Mouse (Mus musculus) c-Kit-negative CD71-positive TER-119-positive erythroid progenitor cells, embryonic 14.5 days (primary cell): ENCODE measurements around the gene Rngtt.
"Not testable (repeated sequence)": the region's sequence is repeated elsewhere in the genome, so short reads cannot be mapped to it uniquely, and the experiment has no call there.

ENCODE experiments used
- DNase-seq: peaks from one replicate; pipeline ENCODE4 v3.0.0-alpha.2; 2013; ENCODE audit warnings: low read depth, low spot score

Gene Rngtt

GRCm38 (mm10) chr4:33309764-33310757, at the start of gene Rngtt:
TSS of gene Rngtt (plus strand) at chr4:33310311.
- DNase-seq = peak; percentile 99

DNA sequence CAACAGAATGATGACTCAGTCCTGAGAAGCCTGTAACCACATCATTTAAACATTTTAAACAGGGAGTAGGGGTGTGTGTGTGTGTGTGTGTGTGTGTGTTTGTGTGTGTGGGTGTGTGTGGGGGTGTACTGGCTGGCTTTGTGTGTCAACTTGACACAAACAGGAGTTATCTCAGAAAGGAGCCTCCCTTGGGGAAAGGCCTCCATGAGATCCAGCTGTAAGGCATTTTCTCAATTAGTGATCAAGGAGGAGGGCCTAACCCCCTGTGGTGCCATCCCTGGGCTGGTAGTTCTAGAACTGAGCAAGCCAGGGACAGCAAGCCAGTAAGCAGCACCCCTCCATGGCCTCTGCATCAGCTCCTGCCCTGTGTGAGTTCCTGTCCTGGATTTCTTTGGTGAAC, 49.8 kb upstream of the Rngtt start:
- DNase-seq = no peak

- no peak for DNase-seq
Measured at GRCm38 (mm10) chr4:33261311-33261753, 48.8 kb upstream of the Rngtt start.

DNA sequence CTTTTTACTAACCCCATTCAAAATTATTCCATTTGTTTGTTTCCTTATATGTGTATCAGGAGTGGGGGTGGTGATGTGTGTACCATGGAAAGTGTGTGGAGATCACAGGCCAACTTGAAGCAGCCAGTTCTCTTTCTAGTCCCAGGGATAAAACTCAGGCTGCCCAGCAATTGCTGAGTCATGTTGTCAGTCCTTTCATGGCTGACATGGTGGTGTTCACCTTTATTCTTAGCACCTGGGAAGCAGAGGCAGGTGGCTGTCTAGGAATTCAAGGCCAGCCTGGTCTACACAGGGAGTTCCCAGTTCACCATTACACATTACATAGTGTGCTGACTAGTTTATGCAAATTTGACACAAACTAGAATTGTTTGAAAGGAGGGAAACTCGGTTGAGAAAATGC, 47.2 kb upstream of the Rngtt start:
- no peak for DNase-seq

DNA sequence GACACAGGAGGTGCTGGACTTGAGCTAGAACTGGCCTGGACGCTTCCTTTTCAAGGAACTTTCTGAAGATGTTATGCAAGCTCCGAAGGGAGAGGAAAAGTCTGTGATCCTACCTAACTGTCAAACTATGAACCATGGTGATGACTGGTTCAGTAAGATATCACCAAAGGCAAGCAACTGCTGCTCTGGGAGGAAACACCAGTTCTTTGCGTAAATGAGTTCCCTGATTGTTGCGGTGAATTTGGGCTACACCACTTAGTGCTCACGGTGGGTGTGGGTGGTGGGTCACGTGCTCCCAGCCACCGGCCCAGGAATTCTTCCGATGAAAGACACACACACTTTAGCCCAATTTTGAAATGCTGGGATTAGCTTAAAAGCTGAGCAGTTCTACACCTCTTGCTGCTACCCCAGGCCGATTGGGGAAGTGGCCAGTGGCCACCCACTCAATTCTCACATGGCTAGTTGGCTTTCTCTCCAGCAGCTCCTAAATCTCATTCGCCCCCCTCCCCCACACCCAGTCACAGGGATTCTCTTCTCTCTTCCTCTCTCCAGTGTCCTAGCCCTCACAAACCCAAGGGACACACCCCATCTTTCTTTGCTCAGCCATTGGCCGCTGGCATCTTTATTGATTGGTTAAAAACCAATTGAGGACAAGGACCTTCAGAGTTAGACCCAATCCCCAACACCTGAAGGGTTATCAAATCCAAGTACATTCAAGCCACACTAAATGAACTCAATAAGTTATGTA, 45.0 kb upstream of the Rngtt start:
- no peak for DNase-seq

DNA sequence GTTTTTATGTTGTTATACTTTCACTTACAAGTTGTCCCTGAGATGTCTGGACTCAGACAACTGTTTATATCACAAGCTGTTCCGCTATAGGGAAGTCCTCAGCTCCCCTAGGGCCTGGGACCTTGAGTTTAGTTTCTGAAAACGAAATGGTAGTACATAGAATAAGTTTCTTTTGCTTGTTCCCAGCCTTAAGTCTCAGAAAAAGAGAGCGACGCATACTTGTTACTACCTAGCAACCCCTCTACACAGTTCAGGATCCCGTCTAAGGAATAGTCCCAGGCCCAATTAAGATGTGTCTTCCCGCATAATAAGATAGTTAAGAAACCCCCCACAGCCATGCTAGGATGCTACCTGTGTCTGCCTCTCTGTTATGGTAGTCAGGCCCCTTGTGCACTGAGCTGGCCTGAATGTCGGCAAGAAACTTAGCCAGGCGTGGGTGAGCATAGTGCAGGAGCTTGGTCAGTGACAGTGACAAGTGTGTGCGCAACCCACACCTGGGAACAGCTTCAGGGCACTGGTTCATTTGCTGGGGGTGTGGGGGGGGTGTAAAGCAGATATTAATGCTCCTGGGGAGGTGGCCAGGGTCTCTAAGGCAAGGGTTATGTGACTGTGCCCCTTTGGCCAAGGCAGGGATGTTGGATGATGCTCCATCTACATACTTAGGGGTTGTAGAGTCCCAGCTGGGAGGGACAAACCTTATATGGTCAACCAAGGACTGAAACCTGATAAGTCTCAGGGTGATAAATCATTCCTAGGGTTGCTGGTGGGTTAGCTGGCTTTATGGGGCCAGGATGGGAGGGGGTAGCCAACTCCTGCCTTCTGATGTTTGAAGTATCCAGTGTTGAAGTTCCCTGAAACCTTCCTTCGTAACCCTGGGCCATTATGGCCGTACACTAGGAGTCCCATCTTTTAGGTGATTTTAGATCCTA, 39.5 kb upstream of the Rngtt start:
- no peak for DNase-seq

- no peak for DNase-seq
Measured at GRCm38 (mm10) chr4:33273437-33273836, 36.7 kb upstream of the Rngtt start.

DNA sequence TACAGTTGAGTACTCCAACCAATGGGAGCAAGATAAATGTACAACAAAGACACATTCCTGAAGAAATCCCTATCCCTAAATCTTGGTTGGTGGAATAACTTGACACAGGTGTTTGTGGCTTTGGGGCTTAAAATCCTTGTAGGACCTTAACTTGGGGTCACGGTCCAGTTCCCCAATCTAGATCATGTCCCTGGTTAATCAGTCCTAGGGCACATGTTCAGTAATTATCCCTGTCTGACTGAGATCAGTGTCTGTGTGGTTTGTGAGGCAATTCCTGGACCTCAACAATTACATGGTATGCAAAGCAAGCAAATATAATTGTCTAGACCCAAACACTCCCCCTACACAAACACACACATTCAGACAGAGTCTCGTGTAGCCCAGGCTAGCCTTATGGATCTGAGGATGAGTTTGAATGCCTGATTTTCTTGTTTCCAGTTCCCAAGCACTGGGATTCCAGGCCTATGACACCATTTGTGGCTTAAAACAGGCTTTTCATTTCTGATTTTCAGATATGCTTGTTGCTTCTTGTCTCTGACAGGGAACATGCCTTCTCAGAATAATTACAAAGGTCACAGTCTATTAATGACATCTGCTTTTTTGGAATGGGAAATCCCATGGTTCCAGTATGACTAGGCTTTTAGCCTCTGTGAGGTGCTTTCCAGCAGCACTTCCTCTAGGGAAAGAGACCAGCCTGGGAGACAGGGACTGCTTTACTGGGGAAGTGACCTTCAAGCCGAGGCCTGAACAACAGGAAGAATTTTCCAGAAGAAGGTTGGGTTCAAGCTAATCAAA, 28.0 kb upstream of the Rngtt start:
- DNase-seq = no peak

DNA sequence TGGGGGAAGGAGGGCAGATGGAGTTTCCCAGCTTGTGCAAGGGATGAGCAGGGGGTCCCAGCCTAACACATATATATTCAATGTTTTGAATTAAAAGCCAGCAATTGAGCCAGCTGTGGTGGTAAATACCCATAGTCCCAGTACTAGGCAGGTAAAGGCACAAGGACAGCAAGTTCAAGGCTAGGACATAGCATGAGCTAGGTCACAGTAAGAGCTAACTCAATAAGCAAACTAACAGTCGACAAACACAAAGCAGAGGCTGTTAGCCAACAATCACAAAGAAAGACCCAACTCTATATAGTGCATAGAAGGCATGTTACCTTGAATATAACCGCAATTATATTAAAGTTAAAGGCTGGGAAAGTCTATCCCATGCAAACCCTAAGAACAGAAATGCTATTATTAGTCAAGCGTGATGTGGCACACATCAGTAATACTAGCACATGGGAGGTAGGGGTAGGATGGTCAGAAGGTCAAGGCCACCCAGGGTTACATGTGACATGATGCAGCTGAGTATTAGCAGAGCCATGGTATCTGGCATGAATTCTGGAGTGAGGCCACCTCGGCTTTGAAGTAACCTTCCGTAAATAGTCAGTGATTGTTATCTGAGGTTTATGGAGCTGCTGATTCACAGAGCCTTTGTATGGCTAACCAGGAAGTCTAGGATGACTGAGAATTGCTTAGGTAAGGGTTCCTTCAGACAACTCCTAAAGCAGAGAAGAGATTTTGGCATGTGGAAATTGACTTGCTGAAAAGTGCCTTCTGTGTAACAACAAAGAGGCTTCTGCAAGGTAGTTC, 25.8 kb upstream of the Rngtt start:
- no peak for DNase-seq

DNA sequence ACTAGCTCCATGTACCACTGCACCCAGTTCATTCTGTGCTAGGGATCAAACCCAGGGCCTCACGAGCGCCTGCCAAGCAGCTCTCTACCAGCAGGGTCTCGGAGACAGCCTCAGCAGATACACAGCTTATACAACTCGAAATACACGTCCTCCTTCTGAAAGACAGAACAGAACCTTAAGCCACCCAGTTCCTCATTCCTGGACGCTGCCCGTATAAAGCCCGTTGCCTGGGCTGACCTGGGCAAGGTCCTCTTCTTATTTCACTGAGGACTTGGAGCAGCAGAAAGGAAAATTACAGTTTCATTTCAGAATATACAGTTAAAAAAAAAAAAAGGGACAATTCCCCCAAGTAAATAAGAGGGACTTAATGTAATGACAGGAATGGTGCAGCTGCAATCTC, 24.7 kb upstream of the Rngtt start:
- DNase-seq = no peak

DNA sequence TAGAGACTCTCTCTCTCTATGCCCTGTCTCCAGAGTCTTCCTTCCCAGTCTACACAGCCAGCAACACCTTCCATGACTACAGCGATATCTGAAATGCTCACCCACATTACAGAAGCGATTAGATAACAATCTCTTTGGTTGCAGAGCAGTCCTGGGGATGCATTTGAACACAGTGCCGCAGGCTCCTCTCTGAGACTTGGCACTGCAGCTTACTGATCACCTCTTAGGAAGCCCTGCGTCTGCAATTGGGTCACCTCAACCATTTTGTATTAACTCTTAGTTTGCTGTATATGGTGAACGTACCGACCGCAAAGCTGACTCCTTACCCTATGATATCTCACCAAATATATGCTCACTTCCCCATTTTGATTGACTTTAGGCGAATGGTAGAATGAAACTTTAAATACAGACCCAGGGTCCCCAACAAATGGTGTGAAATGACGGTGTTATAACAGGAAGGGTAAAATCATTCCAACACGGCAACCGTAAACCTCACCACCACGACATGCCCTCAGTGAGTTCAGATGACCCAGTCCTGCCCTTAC, 20.9 kb upstream of the Rngtt start:
- DNase-seq = no peak

- no peak for DNase-seq
Measured at GRCm38 (mm10) chr4:33290002-33290401, 20.1 kb upstream of the Rngtt start, which contains the start of gene Pnrc1. TSS of gene Pnrc1 (minus strand) at chr4:33290163.

- DNase-seq = no peak
Measured at GRCm38 (mm10) chr4:33290878-33291277, 19.2 kb upstream of the Rngtt start.

DNA sequence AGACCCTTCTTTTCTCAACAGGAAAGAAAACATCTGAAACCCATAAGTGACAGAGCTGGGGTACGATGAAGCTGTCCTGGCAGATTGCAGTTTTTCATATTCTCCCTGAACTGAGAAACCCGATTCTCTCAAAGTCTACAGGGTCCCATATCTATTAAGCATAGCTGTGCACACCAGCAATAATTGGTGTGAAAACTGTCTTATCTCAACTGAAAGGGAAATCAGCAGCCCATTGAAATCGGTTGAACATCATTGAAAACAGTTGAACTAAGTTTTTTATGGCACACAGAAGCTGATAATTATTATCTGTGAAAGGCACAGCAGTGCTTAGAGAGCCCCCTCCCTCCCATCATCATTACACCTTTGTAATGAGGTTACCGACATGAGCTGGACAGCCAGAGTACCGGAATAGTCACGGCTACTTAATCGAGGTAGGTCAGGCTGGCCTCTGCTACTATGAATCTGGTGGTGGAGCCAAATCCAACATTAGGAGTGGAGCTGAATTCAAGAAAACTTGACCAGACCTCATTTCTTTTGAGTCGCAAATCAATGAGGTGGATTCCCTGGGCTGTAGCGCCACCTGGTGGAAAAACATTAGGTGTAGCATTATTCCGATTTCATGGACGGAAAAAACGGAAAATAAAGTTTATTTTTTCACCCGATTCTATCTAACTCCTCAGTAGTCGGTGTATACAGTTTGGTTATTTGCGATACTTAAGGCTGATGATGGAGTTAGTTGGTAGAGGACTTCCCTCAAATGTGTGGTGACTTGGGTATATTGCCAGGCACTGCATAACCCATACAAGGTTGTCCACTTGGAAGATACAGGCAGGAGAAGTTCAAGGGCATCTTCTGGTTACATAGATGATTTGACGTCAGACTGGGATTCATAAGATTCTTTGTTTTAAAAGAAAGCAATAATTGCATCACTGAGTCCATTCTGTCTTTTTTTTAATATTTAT, 17.4 kb upstream of the Rngtt start:
- DNase-seq = peak; percentile 54

- not testable (repeated sequence) for DNase-seq
Measured at GRCm38 (mm10) chr4:33300891-33301665, 9.0 kb upstream of the Rngtt start.

GRCm38 (mm10) chr4:33303057-33303456, 7.1 kb upstream of the Rngtt start:
- DNase-seq = no peak

GRCm38 (mm10) chr4:33307146-33307545, 3.0 kb upstream of the Rngtt start:
- no peak for DNase-seq
